Mouse (Mus musculus): Measurements from ENCODE around the gene Cox15. TPM values are rescaled to one million over a fixed set of nuclear protein-coding genes. Genes with fewer than 3 reads are reported as not detected.

The Cox15 gene
- polyA plus RNA-seq, 1 experiment from 2014 or later = 12.7 TPM

DNA sequence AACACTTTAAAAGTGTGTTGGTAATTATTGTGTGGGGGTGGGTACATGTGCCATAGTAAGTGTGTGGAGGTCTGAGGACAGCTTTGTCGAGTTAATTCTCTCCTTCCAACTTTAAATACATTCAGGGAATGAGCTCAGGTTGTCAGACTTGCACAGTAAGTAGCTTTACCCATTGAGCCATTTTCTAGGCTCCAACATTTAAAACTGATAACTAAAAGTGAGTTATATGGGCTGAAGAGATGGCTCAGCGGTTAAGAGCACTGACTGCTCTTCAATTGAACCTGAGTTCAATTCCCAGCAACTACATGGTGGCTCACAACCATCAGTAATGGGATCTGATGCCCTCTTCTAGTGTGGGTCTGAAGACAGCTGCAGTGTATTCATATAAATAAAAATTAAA lies 1.4 kb upstream of the Cox15 start:
- H3K4me2 ChIP-seq (replicated peaks) = no peak overlapping the region
- 76% methylated on average over 2 of the region's 2 CpGs for WGBS
- no peaks in the 10 kb centered on the region for H3K27me3 ChIP-seq

DNA sequence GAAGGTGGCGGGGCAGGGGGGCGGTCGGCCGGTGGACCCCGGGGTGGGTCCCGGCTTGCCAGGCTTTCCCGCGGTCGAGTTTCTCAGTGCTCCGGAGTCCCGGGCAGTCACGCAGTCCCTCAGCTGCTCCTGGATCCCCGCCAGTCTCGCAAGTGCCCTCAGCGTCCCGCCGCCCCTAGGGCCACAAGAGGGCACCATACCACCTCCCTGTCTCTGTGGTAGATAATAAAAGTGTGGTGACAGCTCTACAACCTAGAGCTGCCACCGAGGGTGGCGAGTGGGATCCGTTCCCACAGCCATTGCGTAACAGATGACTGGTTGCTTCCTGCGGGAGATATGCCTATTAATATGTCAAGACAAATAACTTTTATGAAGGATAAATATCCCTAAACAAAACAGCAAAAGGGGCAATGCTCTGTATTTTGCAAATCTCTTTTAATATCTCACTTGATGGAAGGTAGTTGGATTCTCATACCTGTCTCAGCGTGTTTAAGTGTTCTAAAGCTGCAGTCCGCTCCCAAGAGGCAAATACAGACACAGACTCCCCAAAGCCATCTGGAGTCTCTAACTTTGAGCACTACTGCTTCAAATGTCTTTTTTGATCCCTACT lies 531 bp upstream of the Cox15 start:
- peak overlapping the region; percentile 63 for H3K4me2 ChIP-seq (replicated peaks)
- peak; percentile 95 for ATAC-seq
- no peaks in the 10 kb centered on the region for H3K27me3 ChIP-seq
- H3K9me3 ChIP-seq = no peaks in the 10 kb centered on the region
- H3K36me3 ChIP-seq = peaks cover 12% of the 10 kb centered on the region
- H3K4me3 ChIP-seq (replicated peaks) = peak overlapping the region; percentile 70
- WGBS = 2% methylated on average over 19 of the region's 24 CpGs
- H3K27ac ChIP-seq = peak overlapping the region; percentile 96
- H3K4me1 ChIP-seq (replicated peaks) = peaks cover 18% of the 10 kb centered on the region
- peak overlapping the region; percentile 78 for H3K9ac ChIP-seq (replicated peaks)

More for the DNA sequence above, 1.4 kb upstream of the Cox15 start:
- ATAC-seq = no peak
- H3K4me1 ChIP-seq (replicated peaks) = peaks cover 18% of the 10 kb centered on the region
- H3K9ac ChIP-seq (replicated peaks) = no peak overlapping the region
- H3K27ac ChIP-seq = no peak overlapping the region
- H3K9me3 ChIP-seq = no peaks in the 10 kb centered on the region
- peaks cover 4% of the 10 kb centered on the region; the same call in 1 of the 2 replicates for H3K36me3 ChIP-seq
- H3K4me3 ChIP-seq (replicated peaks) = no peak overlapping the region

DNA sequence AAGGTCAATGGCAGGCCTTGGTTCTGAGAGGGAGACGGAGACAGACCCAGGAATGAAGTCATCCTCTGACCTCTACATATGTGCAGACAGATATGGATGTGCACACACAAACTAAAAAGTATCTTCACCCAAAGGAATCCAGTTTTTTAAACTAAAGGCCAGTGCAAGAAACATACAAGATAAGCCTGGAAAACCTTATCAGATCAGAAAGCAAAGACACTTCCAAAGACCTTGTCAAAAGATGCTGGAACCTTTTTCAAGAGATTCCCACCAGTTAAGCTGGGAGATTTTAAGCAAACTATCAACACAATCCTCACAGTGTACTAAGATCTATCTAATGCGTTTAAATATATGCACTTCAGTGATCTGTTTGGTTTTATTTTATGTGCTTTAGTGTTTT lies 2.8 kb downstream of the Cox15 start:
- H3K4me2 ChIP-seq (replicated peaks) = no peak overlapping the region
- 97% methylated on average over 2 of the region's 2 CpGs for WGBS
- peaks cover 18% of the 10 kb centered on the region for H3K4me1 ChIP-seq (replicated peaks)
- H3K9me3 ChIP-seq = no peaks in the 10 kb centered on the region
- H3K36me3 ChIP-seq = peaks cover 44% of the 10 kb centered on the region
- no peak for ATAC-seq
- H3K4me3 ChIP-seq (replicated peaks) = no peak overlapping the region
- H3K9ac ChIP-seq (replicated peaks) = no peak overlapping the region
- H3K27me3 ChIP-seq = no peaks in the 10 kb centered on the region
- no peak overlapping the region for H3K27ac ChIP-seq

DNA sequence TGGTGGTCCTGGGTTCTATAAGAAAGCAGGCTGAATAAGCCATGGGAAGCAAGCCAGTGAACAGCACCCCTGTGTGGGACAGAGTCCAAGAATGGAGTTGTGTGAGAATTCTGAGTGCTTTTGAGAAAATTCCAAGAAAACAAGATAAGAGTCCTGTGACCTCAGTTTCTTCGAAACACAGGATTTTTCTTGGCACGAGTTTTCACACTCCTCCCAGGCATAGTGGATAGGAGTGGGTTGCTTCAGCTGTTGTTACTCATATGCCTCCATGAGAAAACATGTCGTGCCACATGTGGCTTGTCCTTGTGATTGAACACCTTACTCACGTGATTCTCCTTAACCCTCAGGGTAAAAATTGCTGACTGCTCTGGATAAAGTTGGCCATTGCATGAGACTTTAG lies 4.9 kb downstream of the Cox15 start:
- Histone ChIP-seq H3K4me2 (replicated peaks) (no peak overlapping the region), H3K27me3 (no peaks in the 10 kb centered on the region), H3K36me3 (peaks cover 60% of the 10 kb centered on the region), H3K4me3 (replicated peaks) (no peak overlapping the region), H3K9me3 (no peaks in the 10 kb centered on the region), H3K9ac (replicated peaks) (no peak overlapping the region), H3K4me1 (replicated peaks) (peaks cover 11% of the 10 kb centered on the region; the same call in 1 of the 2 replicates), H3K27ac (no peak overlapping the region)
- WGBS = 98% methylated on average over 4 of the region's 4 CpGs
- no peak for ATAC-seq

DNA sequence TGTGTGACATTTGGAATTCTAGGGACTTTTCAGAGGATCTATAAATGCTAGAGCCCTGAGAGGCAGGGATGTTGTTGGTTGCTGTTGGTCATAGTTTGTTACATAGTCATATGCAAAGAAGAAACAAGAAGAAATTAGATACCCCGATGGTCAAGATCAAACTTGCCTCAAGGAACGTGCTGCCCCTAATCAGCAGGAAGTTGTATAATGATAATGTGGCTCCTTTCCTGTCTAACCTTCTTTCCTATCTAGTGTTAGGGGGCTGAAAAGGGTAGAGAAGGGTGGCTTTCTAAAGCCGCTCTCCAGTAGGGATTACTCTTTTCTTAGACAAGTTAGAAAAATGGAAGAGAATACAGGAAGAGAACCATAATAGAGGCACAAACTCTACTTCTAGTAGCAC lies 7.1 kb downstream of the Cox15 start:
- Histone ChIP-seq H3K4me2 (replicated peaks) (no peak overlapping the region), H3K36me3 (peaks cover 77% of the 10 kb centered on the region)
- WGBS = 94% methylated on average over 3 of the region's 3 CpGs

DNA sequence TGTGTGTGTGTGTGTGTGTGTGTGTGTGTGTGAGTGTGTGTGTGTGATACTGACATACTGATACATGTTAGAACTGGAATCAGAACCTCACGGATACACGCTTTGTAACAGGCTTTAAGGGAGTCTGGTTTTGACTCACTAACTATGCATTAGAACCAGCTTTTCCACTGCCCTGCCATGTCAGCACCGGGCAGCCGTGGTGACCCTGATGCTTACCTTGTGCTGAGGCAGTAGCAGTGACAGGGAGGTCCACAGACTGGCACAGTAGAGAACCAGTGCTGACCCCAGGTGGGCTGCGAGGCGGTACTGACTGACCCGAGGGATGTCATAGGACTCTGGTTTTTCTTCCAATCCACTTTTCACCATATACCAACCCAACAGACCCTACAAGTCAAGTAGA lies 9.4 kb downstream of the Cox15 start:
- Histone ChIP-seq H3K9me3 (no peaks in the 10 kb centered on the region), H3K9ac (replicated peaks) (no peak overlapping the region), H3K27me3 (no peaks in the 10 kb centered on the region), H3K4me1 (replicated peaks) (no peaks in the 10 kb centered on the region), H3K27ac (no peak overlapping the region), H3K4me3 (replicated peaks) (no peak overlapping the region), H3K36me3 (peaks cover 86% of the 10 kb centered on the region), H3K4me2 (replicated peaks) (no peak overlapping the region)
- WGBS = 99% methylated on average over 7 of the region's 7 CpGs
- ATAC-seq = no peak

More for the DNA sequence above, 7.1 kb downstream of the Cox15 start:
- H3K9me3 ChIP-seq = no peaks in the 10 kb centered on the region
- no peak overlapping the region for H3K4me3 ChIP-seq (replicated peaks)
- H3K27me3 ChIP-seq = no peaks in the 10 kb centered on the region
- no peak overlapping the region for H3K9ac ChIP-seq (replicated peaks)
- H3K27ac ChIP-seq = no peak overlapping the region
- no peak for ATAC-seq
- no peaks in the 10 kb centered on the region for H3K4me1 ChIP-seq (replicated peaks)

DNA sequence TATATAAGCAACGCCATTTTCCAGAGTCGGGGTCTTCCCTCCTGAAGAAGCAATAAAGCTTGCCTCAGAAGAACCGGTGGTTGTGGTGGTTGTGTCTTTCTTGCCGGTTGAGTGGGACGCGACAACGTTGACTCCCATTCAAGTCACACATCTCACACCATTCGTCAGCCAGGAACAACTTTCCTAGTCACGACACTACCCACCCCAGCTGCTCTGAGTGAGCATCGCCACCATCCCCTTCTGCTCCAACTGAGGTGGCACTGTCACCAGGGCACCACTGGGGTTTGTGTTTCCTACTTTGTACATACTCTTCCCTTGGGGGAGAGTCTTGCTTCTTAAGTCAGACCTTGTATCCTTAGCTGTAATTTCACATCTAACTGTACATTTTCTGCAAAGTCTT lies 14.4 kb downstream of the Cox15 start:
- Histone ChIP-seq H3K27me3 (no peaks in the 10 kb centered on the region), H3K4me1 (replicated peaks) (no peaks in the 10 kb centered on the region), H3K9me3 (no peaks in the 10 kb centered on the region), H3K4me2 (replicated peaks) (no peak overlapping the region), H3K9ac (replicated peaks) (no peak overlapping the region), H3K27ac (no peak overlapping the region), H3K4me3 (replicated peaks) (no peak overlapping the region), H3K36me3 (peaks cover 88% of the 10 kb centered on the region)
- 98% methylated on average over 10 of the region's 10 CpGs for WGBS
- no peak for ATAC-seq

DNA sequence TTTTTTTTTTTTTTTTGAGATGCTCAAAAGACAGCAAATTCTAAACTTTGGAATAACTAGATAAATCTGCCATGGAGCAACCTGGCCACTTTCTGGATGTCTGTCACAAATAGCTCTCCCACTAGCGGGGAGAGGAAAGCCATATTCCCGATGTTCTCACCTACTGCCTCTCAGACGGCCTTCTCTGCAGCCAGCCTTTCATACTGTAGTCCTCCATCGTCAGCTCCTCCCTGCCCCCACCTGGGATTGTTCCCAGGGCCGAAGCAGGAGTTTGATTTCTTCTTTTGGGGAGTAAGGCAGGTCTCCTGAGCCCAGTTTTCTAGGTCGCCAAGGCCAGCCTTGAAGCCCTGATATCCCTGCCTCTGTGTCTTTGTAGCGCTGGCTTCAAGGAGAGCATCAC lies 21.6 kb downstream of the Cox15 start:
- H3K9ac ChIP-seq (replicated peaks) = no peak overlapping the region
- H3K4me3 ChIP-seq (replicated peaks) = no peak overlapping the region
- WGBS = 65% methylated on average over 7 of the region's 7 CpGs
- H3K27me3 ChIP-seq = no peaks in the 10 kb centered on the region
- H3K27ac ChIP-seq = no peak overlapping the region
- H3K4me2 ChIP-seq (replicated peaks) = no peak overlapping the region
- no peak for ATAC-seq
- no peaks in the 10 kb centered on the region for H3K9me3 ChIP-seq
- H3K36me3 ChIP-seq = peaks cover 51% of the 10 kb centered on the region
- H3K4me1 ChIP-seq (replicated peaks) = peaks cover 6% of the 10 kb centered on the region

DNA sequence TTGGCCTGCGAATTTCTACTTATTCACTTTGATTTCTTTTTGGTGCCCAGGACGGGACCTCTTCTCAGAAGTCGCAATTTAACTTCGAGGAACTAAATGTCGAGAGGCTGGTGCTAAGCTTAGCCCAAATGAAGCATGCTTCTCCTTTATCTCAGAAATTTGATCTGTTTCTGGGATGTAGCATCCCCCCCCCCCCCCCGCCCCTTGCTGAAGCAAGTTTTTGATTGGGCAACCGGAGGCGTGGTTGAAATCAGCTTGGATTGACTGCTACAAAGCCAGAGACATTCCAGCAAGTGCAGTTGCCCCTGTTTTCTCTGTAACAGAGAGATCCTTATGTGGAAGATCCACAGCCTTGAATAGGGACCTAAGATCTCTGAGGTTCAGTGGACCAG lies 22.8 kb downstream of the Cox15 start:
- H3K9ac ChIP-seq (replicated peaks) = peak overlapping the region; percentile 41; the same call in 1 of the 2 replicates
- WGBS = 31% methylated on average over 8 of the region's 8 CpGs
- peak overlapping the region; percentile 60; the same call in 1 of the 2 replicates for H3K27ac ChIP-seq
- no peaks in the 10 kb centered on the region for H3K9me3 ChIP-seq
- peaks cover 6% of the 10 kb centered on the region for H3K4me1 ChIP-seq (replicated peaks)
- H3K27me3 ChIP-seq = no peaks in the 10 kb centered on the region
- H3K4me2 ChIP-seq (replicated peaks) = peak overlapping the region; percentile 51
- peaks cover 53% of the 10 kb centered on the region for H3K36me3 ChIP-seq
- no peak for ATAC-seq
- peak overlapping the region; percentile 31 for H3K4me3 ChIP-seq (replicated peaks)

DNA sequence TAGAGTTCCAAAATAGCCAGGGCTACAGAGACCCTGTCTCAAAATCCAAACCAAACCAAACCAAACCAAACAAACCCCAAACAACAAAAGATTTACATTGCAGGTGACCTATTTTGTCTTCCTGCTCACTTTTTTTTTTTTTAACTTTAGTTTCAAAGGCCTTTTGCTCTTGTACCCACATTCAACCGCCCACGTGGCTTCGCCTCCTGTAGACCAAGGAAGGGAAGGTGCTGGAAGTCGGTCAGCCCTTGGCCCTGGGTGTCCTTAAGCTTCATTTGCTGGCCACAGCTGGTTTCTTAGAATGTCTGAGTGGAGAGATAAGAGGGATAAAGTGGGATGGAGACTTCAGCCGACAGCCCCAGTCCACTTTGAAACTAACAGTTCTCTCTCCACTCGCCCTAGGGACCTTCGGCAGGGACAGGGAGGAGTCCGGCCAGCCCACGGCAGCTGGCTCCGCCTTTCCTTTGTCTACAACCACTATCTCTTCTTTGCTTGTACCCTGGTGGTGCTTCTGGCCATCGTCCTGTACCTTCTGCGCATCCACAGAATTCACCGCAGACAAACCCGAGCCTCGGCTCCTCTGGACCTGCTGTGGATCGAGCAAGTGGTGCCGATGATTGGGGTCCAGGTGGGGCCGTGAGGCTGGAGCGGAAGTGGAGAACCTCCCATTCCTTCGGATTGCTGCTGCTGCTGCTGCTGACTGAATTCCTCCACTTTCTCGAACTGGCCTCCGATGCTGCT lies 23.3 kb downstream of the Cox15 start:
- no peaks in the 10 kb centered on the region for H3K27me3 ChIP-seq
- H3K9me3 ChIP-seq = no peaks in the 10 kb centered on the region
- 0 out of 2 replicates have a peak, but pooled peaks have one; percentile 34 for ATAC-seq
- peak overlapping the region; percentile 60; the same call in 1 of the 2 replicates for H3K27ac ChIP-seq
- H3K36me3 ChIP-seq = peaks cover 52% of the 10 kb centered on the region
- peaks cover 6% of the 10 kb centered on the region for H3K4me1 ChIP-seq (replicated peaks)
- peak overlapping the region; percentile 41; the same call in 1 of the 2 replicates for H3K9ac ChIP-seq (replicated peaks)
- peak overlapping the region; percentile 51 for H3K4me2 ChIP-seq (replicated peaks)
- WGBS = 35% methylated on average over 22 of the region's 22 CpGs
- peak overlapping the region; percentile 31 for H3K4me3 ChIP-seq (replicated peaks)

DNA sequence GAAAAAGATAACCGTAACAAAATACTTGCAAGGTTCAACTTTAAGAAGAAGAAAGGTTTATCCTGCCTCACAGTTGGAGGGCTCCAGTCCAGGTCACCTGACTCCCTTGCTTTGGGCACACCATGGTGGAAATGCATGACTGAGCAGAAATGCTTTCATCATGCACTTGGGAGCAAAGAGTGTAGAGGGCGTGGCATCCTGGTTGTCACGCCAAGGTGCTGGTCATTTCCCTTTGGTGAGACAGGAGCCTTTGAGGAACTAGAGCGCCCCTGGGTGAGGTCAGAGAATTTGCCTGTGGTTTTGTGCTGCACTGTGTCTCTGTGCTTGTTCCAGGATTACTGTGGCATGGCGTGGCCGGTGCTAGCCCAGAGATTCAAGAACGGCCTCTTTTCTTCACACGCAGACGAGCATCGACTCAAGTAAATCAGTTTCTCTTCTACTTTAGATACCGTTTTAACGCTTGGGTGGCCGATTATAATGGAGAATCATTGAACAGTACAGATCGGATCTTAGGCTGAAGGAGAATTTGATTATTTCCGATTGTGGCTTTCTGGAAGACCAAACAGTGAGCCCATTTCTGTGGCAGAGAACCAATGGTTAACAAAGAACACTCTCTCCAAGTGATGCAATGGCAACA lies 26.2 kb downstream of the Cox15 start:
- Histone ChIP-seq H3K4me3 (replicated peaks) (no peak overlapping the region), H3K27ac (no peak overlapping the region), H3K9me3 (no peaks in the 10 kb centered on the region), H3K4me1 (replicated peaks) (peaks cover 6% of the 10 kb centered on the region), H3K9ac (replicated peaks) (no peak overlapping the region), H3K4me2 (replicated peaks) (no peak overlapping the region), H3K27me3 (no peaks in the 10 kb centered on the region), H3K36me3 (peaks cover 64% of the 10 kb centered on the region)
- 76% methylated on average over 15 of the region's 15 CpGs for WGBS
- no peak for ATAC-seq

DNA sequence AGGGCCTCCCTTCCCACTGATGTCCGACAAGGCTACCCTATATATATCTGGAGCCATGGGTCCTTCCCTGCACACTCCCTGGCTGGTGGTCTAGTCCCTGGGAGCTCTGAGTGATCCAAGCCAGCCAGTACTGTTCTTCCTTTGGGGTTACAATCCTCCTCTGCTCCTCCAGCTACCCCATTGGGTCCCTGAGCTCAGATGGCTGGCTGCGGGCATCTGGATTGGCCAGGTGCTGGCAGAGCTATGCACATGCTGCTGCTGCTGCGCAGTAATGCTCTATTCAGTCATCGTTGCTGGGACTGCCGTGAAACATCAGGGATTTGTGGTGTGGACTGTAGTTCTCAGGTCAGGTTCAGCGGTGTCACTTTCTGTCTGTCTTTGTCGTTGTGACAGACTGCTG lies 28.0 kb downstream of the Cox15 start:
- no peak overlapping the region for H3K4me3 ChIP-seq (replicated peaks)
- no peak overlapping the region for H3K9ac ChIP-seq (replicated peaks)
- no peak overlapping the region for H3K27ac ChIP-seq
- peaks cover 5% of the 10 kb centered on the region for H3K4me1 ChIP-seq (replicated peaks)
- no peak overlapping the region for H3K4me2 ChIP-seq (replicated peaks)
- no peaks in the 10 kb centered on the region for H3K27me3 ChIP-seq
- H3K36me3 ChIP-seq = peaks cover 77% of the 10 kb centered on the region
- whole genome bisulfite sequencing = 85% methylated on average over 7 of the region's 7 CpGs
- no peaks in the 10 kb centered on the region for H3K9me3 ChIP-seq
- ATAC-seq = no peak

All from midbrain, embryonic 13.5 days (tissue).